ENCODE assay signal across 8 mouse cellular contexts in genomic region chr12:85175926-85176845, GRCm38 (mm10). TPM values are rescaled to one million over a fixed set of nuclear protein-coding genes. Genes with fewer than 3 reads are reported as not detected.
DNase-seq lines count a peak whose midpoint lies in the region; ATAC-seq and TF ChIP-seq lines count a peak whose summit lies in the region.

No protein-coding gene starts in this region.

- H3K27me3 ChIP-seq in E14TG2a.4 (ENCODE audit: insufficient read depth, low read length): peaks cover 88% of the 10 kb centered on the region
- H3K27me3 ChIP-seq in forebrain, embryonic 16.5 days (replicated peaks; ENCODE audit: control insufficient read depth, insufficient read depth, low read length): no peaks in the 10 kb centered on the region
- no peaks in the 10 kb centered on the region for H3K27me3 ChIP-seq in limb, embryonic 11.5 days (ENCODE audit: control insufficient read depth, insufficient read depth, low read length)
- H3K27me3 ChIP-seq in neural tube, embryonic 13.5 days: peaks cover 24% of the 10 kb centered on the region

- intact Hi-C loops in left cerebral cortex, postnatal 36 days (cut with DNase I): no loop called here

- H3K4me1 ChIP-seq in E14TG2a.4 (replicated peaks; ENCODE audit: low read depth, low read length): peaks cover 31% of the 10 kb centered on the region
- peaks cover 36% of the 10 kb centered on the region for H3K4me1 ChIP-seq in forebrain, embryonic 16.5 days (replicated peaks; ENCODE audit: control insufficient read depth, insufficient read depth, low read length)
- peaks cover 27% of the 10 kb centered on the region for H3K4me1 ChIP-seq in limb, embryonic 11.5 days (ENCODE audit: control insufficient read depth, insufficient read depth, low read length)
- H3K4me1 ChIP-seq in neural tube, embryonic 13.5 days (replicated peaks): peaks cover 39% of the 10 kb centered on the region

- peak overlapping the region; percentile 41 for H3K27ac ChIP-seq in forebrain, embryonic 16.5 days (ENCODE audit: low read length)
- H3K27ac ChIP-seq in limb, embryonic 11.5 days (replicated peaks; ENCODE audit: low read depth, low read length): peak overlapping the region; percentile 66; the same call in 1 of the 2 replicates
- H3K27ac ChIP-seq in neural tube, embryonic 13.5 days (replicated peaks): peak overlapping the region; percentile 78

- peak overlapping the region; percentile 67 for H3K4me2 ChIP-seq in forebrain, embryonic 16.5 days (ENCODE audit: low read length)
- H3K4me2 ChIP-seq in limb, embryonic 11.5 days (ENCODE audit: low read depth, severe bottlenecking): peak overlapping the region; percentile 64
- H3K4me2 ChIP-seq in neural tube, embryonic 13.5 days: peak overlapping the region; percentile 62

- H3K9me3 ChIP-seq in E14TG2a.4 (ENCODE audit: low read length): no peaks in the 10 kb centered on the region
- no peaks in the 10 kb centered on the region for H3K9me3 ChIP-seq in forebrain, embryonic 16.5 days (ENCODE audit: control insufficient read depth, low read length)
- no peaks in the 10 kb centered on the region for H3K9me3 ChIP-seq in limb, embryonic 11.5 days (ENCODE audit: control insufficient read depth, low read length)
- no peaks in the 10 kb centered on the region for H3K9me3 ChIP-seq in neural tube, embryonic 13.5 days

- no peak for TF ChIP-seq CTCF in E14TG2a.4 (conservative IDR thresholded peaks at IDR 0.05; ENCODE audit: low read length)

- peak; percentile 88 for ATAC-seq in forebrain, embryonic 16.5 days
- ATAC-seq in limb, embryonic 11.5 days (ENCODE audit: insufficient number of reproducible peaks, low FRiP score, low TSS enrichment, low read depth): peak; percentile 70
- peak; percentile 79 for ATAC-seq in neural tube, embryonic 13.5 days (ENCODE audit: low read depth)

- H3K4me3 ChIP-seq in E14TG2a.4 (replicated peaks; ENCODE audit: low read length): peak overlapping the region; percentile 39
- peak overlapping the region; percentile 29 for H3K4me3 ChIP-seq in forebrain, embryonic 16.5 days (replicated peaks; ENCODE audit: low read length)
- peak overlapping the region; percentile 31 for H3K4me3 ChIP-seq in limb, embryonic 11.5 days (ENCODE audit: low read depth, low read length)
- H3K4me3 ChIP-seq in neural tube, embryonic 13.5 days: peak overlapping the region; percentile 29

- peak; percentile 36 to 47 for DNase-seq in cerebellum, postnatal 25 days
- DNase-seq in cerebellum, postnatal 36 days: no peak
- DNase-seq in limb, embryonic 11.5 days (ENCODE audit: low spot score): peak; percentile 86
- DNase-seq in left cerebral cortex, postnatal 36 days (ENCODE audit: low spot score in 2 of 2): no peak
- no peak for DNase-seq in B cell, adult 2 months

- H3K9ac ChIP-seq in forebrain, embryonic 16.5 days (replicated peaks; ENCODE audit: low read depth, low read length): peak overlapping the region; percentile 33
- H3K9ac ChIP-seq in limb, embryonic 11.5 days (ENCODE audit: low read length): peak overlapping the region; percentile 39
- peak overlapping the region; percentile 63 for H3K9ac ChIP-seq in neural tube, embryonic 13.5 days

- H3K36me3 ChIP-seq in E14TG2a.4 (ENCODE audit: insufficient read depth, low read length): no peaks in the 10 kb centered on the region
- H3K36me3 ChIP-seq in forebrain, embryonic 16.5 days (ENCODE audit: control insufficient read depth, insufficient read depth): no peaks in the 10 kb centered on the region
- no peaks in the 10 kb centered on the region for H3K36me3 ChIP-seq in limb, embryonic 11.5 days (ENCODE audit: control insufficient read depth, insufficient read depth, low read length)
- H3K36me3 ChIP-seq in neural tube, embryonic 13.5 days: no peaks in the 10 kb centered on the region

- 11% methylated on average over 11 of the region's 11 CpGs for WGBS in forebrain, embryonic 16.5 days
- WGBS in limb, embryonic 11.5 days: 7% methylated on average over 11 of the region's 11 CpGs
- 15% methylated on average over 11 of the region's 11 CpGs for WGBS in neural tube, embryonic 13.5 days

RNA-seq across cellular contexts. Expression of gene Pgf, which starts 1.4 kb away (rescaled TPM):
- polyA plus RNA-seq in forebrain, embryonic 16.5 days (2015; fragmentation: Nextera tagmentation; extraction: Ambion mirVana): 5.5 and 7.2 TPM in 2 replicates
- 13.4 and 13.5 TPM in 2 replicates for polyA plus RNA-seq in limb, embryonic 11.5 days (2014; fragmentation: Nextera tagmentation; extraction: Ambion mirVana)
- polyA plus RNA-seq in neural tube, embryonic 13.5 days (2015; fragmentation: Nextera tagmentation; extraction: Ambion mirVana): 11.6 and 12.6 TPM in 2 replicates
- 1 to 10 TPM; 2.7 to 2.8 TPM for total RNA-seq in left cerebral cortex, postnatal 36 days (2021)

RNA-seq across cellular contexts. Expression of gene Rps6kl1, which starts 25.1 kb away (rescaled TPM):
- 23.7 and 30.8 TPM in 2 replicates for polyA plus RNA-seq in forebrain, embryonic 16.5 days (2015; fragmentation: Nextera tagmentation; extraction: Ambion mirVana)
- 0.51 and 0.61 TPM in 2 replicates for polyA plus RNA-seq in limb, embryonic 11.5 days (2014; fragmentation: Nextera tagmentation; extraction: Ambion mirVana)
- 24.0 and 28.7 TPM in 2 replicates for polyA plus RNA-seq in neural tube, embryonic 13.5 days (2015; fragmentation: Nextera tagmentation; extraction: Ambion mirVana)
- 10 to 100 TPM; 35.8 to 39.1 TPM for total RNA-seq in left cerebral cortex, postnatal 36 days (2021)

RNA-seq across cellular contexts. Expression of gene Eif2b2, which starts 43.1 kb away (rescaled TPM):
- polyA plus RNA-seq in forebrain, embryonic 16.5 days (2015; fragmentation: Nextera tagmentation; extraction: Ambion mirVana): 76.9 and 86.3 TPM in 2 replicates
- polyA plus RNA-seq in limb, embryonic 11.5 days (2014; fragmentation: Nextera tagmentation; extraction: Ambion mirVana): 102 and 103 TPM in 2 replicates
- polyA plus RNA-seq in neural tube, embryonic 13.5 days (2015; fragmentation: Nextera tagmentation; extraction: Ambion mirVana): 85.5 and 85.6 TPM in 2 replicates
- 10 to 100 TPM; 63.0 to 76.6 TPM for total RNA-seq in left cerebral cortex, postnatal 36 days (2021)

Comparison
In these comparisons a context has a peak if more than half of its experiments do, and no peak if none do; other contexts are left out.
1. DNase-seq: peak in cerebellum, postnatal 25 days (2 of 2) and limb, embryonic 11.5 days (single experiment); none in cerebellum, postnatal 36 days (0 of 2), left cerebral cortex, postnatal 36 days (0 of 2) and B cell, adult 2 months (0 of 2).
2. RNA of gene Rps6kl1, which starts 25.1 kb away (polyA plus RNA-seq): 23.7 to 30.8 TPM in forebrain, embryonic 16.5 days and 24.0 to 28.7 TPM in neural tube, embryonic 13.5 days; 0.51 to 0.61 TPM in limb, embryonic 11.5 days; every median in the first group is over 10 times any median in the second.
3. Peak in every context shown above with its lines, with median percentiles within 50 percentile points of each other: H3K4me3 ChIP-seq, ATAC-seq, H3K27ac ChIP-seq, H3K4me2 ChIP-seq and H3K9ac ChIP-seq.